8 mouse cellular contexts compared by ENCODE assay signal in the genomic region with DNA sequence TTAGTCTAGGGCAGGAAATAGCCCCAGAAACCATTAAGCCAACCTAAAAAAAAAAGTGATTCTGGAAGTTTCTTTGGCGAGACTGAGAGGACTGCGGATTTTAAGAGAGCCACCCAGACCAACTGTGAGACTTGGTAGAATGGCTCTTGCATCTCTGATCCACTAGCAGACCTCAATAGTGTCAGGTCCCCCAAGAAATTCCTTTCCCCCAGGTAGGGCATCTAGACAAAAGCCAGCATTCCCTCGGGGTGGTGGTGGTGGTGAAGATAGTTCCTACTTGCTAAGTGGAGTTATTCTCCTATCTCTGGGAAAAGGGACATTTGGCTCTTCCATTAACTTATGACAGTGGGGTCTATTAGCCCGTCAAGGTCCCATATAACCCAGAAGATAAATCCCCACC. TPM values are rescaled to one million over a fixed set of nuclear protein-coding genes. Genes with fewer than 3 reads are reported as not detected.
A peak's percentile ranks its signal among the peaks of the same experiment; 100 is the strongest.
DNase-seq lines count a peak whose midpoint lies in the region; ATAC-seq and TF ChIP-seq lines count a peak whose summit lies in the region.

No protein-coding gene starts in this region.

- peak overlapping the region; percentile 62 for H3K4me3 ChIP-seq in cerebellum, adult 2 months (replicated peaks; ENCODE audit: insufficient read depth, low read depth, low read length)
- H3K4me3 ChIP-seq in spleen, adult 2 months (ENCODE audit: extremely low read depth, insufficient read depth, insufficient read length), result peak overlapping the region; percentile 68
- H3K4me3 ChIP-seq in liver, embryonic 11.5 days (ENCODE audit: low read depth, low read length), result peak overlapping the region; percentile 83

- H3K36me3 ChIP-seq in spleen, adult 2 months (ENCODE audit: control insufficient read depth, insufficient read depth, low read length), result no peaks in the 10 kb centered on the region
- H3K36me3 ChIP-seq in liver, embryonic 11.5 days (ENCODE audit: control insufficient read depth, insufficient read depth, low read length), result no peaks in the 10 kb centered on the region

- no peak for TF ChIP-seq CTCF in cerebellum, adult 2 months (IDR thresholded peaks at IDR 0.05; ENCODE audit: borderline replicate concordance, insufficient read depth, low read depth, low read length)
- TF ChIP-seq CTCF in spleen, adult 2 months (IDR thresholded peaks at IDR 0.05; ENCODE audit: extremely low read depth, insufficient read depth, insufficient read length, insufficient replicate concordance), result no peak

- peak overlapping the region; percentile 71 for H3K4me2 ChIP-seq in liver, embryonic 11.5 days

- peaks cover 6% of the 10 kb centered on the region for H3K4me1 ChIP-seq in cerebellum, adult 2 months (ENCODE audit: control insufficient read depth, insufficient read depth, low read length)
- H3K4me1 ChIP-seq in spleen, adult 2 months (ENCODE audit: control insufficient read depth, insufficient read depth, insufficient read length), result peaks cover 20% of the 10 kb centered on the region
- peaks cover 23% of the 10 kb centered on the region for H3K4me1 ChIP-seq in liver, embryonic 11.5 days (replicated peaks; ENCODE audit: control insufficient read depth, insufficient read depth, low read length)

- DNase-seq in cerebellum, adult 2 months, result no peak
- DNase-seq in cerebellum, adult 11-12 months, result no peak
- no peak for DNase-seq in spleen, adult 2 months (ENCODE audit: low read depth in 1 of 2, low spot score in 2 of 2)
- no peak for DNase-seq in spleen, postnatal 36 days (ENCODE audit: low spot score in 2 of 2)
- no peak for DNase-seq in liver, embryonic 11.5 days (ENCODE audit: low spot score)
- DNase-seq in yolk sac, embryonic 10.5 days (ENCODE audit: low spot score), result peak; percentile 7
- DNase-seq in cerebellum, adult 8-10 months, result no peak
- no peak for DNase-seq in spleen, postnatal 14 days (ENCODE audit: low spot score in 2 of 2)

- no peak for TF ChIP-seq POLR2A in cerebellum, adult 2 months (IDR thresholded peaks at IDR 0.05; ENCODE audit: borderline replicate concordance, insufficient read depth, low read length)
- TF ChIP-seq POLR2A in spleen, adult 2 months (IDR thresholded peaks at IDR 0.05; ENCODE audit: low read depth, low read length), result no peak

- peak overlapping the region; percentile 67 for H3K9ac ChIP-seq in liver, embryonic 11.5 days (ENCODE audit: low read depth, low read length)

- no peaks in the 10 kb centered on the region for H3K27me3 ChIP-seq in cerebellum, adult 2 months (ENCODE audit: control insufficient read depth, insufficient read depth, low read length)
- no peaks in the 10 kb centered on the region for H3K27me3 ChIP-seq in spleen, adult 2 months (ENCODE audit: control insufficient read depth, insufficient read depth, low read length)
- no peaks in the 10 kb centered on the region for H3K27me3 ChIP-seq in liver, embryonic 11.5 days (replicated peaks; ENCODE audit: control insufficient read depth, insufficient read depth, low read length)

- peak overlapping the region; percentile 49 for H3K27ac ChIP-seq in cerebellum, adult 2 months (ENCODE audit: insufficient read depth, low read length)
- peak overlapping the region; percentile 92; the same call in 1 of the 2 replicates for H3K27ac ChIP-seq in spleen, adult 2 months (ENCODE audit: insufficient read depth, low read length)
- peak overlapping the region; percentile 33; the same call in 1 of the 2 replicates for H3K27ac ChIP-seq in liver, embryonic 11.5 days (ENCODE audit: low read depth, low read length)

- WGBS in cerebellum, adult 2 months, result 34% methylated on average over 4 of the region's 4 CpGs
- WGBS in spleen, adult 2 months, result 32% methylated on average over 4 of the region's 4 CpGs
- WGBS in liver, embryonic 11.5 days, result 21% methylated on average over 4 of the region's 4 CpGs

- no peak for ATAC-seq in liver, embryonic 11.5 days (replicated peaks; ENCODE audit: low FRiP score)

- no peaks in the 10 kb centered on the region for H3K9me3 ChIP-seq in liver, embryonic 11.5 days (ENCODE audit: control insufficient read depth, low read length)

RNA-seq across cellular contexts. Expression of gene Dnajc3, which starts 0.8 kb away (rescaled TPM):
- 25.9 and 26.0 TPM in 2 replicates for polyA plus RNA-seq in cerebellum, adult 2 months (2012; rRNA removed)
- polyA plus RNA-seq in spleen, adult 2 months (2012; rRNA removed), result 9.6 and 10.0 TPM in 2 replicates
- polyA plus RNA-seq in liver, embryonic 11.5 days (2014; fragmentation: Nextera tagmentation; extraction: Ambion mirVana), result 53.7 and 54.7 TPM in 2 replicates

RNA-seq across cellular contexts. Expression of gene Dzip1, which starts 11.7 kb away (rescaled TPM):
- 68.4 and 75.3 TPM in 2 replicates for polyA plus RNA-seq in cerebellum, adult 2 months (2012; rRNA removed)
- polyA plus RNA-seq in spleen, adult 2 months (2012; rRNA removed), result 5.9 and 6.2 TPM in 2 replicates
- polyA plus RNA-seq in liver, embryonic 11.5 days (2014; fragmentation: Nextera tagmentation; extraction: Ambion mirVana), result 7.2 and 7.8 TPM in 2 replicates

Comparison
In these comparisons a context has a peak if more than half of its experiments do, and no peak if none do; other contexts are left out.
1. H3K27ac ChIP-seq: peak in every context shown above with its lines; median percentile 92 in spleen, adult 2 months; 49 in cerebellum, adult 2 months; 33 in liver, embryonic 11.5 days.